Mouse (Mus musculus): Measurements from ENCODE around the gene Ubqln4.

GRCm38 (mm10) chr3:88566536-88567061, 13.0 kb downstream of the Ubqln4 start:
- TF ChIP-seq CTCF (IDR thresholded peaks at IDR 0.05; ENCODE audit: borderline replicate concordance, control insufficient read depth, extremely low read depth, insufficient read depth, low read length, poor library complexity) (no peak), POLR2A (IDR thresholded peaks at IDR 0.05; ENCODE audit: control insufficient read depth, extremely low read depth, insufficient read depth, low read length, poor library complexity) (no peak)

All from thymus, adult 2 months (tissue).